Mouse (Mus musculus): Measurements from ENCODE around the gene Arih2.

GRCm38 (mm10) chr9:108568511-108568921 lies 80.7 kb downstream of the Arih2 start:
- TF ChIP-seq CTCF (IDR thresholded peaks at IDR 0.05), result no peak
- no peak for TF ChIP-seq POLR2A (IDR thresholded peaks at IDR 0.05; ENCODE audit: insufficient read depth, low read depth, low read length)

Measured in heart, adult 2 months (tissue).